Mouse (Mus musculus) heart, embryonic 11.5 days (tissue): ENCODE data around the gene Fam83g. TPM values are rescaled to one million over a fixed set of nuclear protein-coding genes. Genes with fewer than 3 reads are reported as not detected.

ENCODE experiments used
- ATAC-seq: fragments of 200-750 bp; cut with Nextera tagmentation; replicated peaks from 2 replicates; pipeline ENCODE4 v1.8.0; 2017; ENCODE audit warnings: moderate library complexity; ENCODE audit not compliant: insufficient number of reproducible peaks, low FRiP score, low TSS enrichment
- H3K27ac ChIP-seq: fragments of 300-500 bp; sonication (generic); 2 replicates; pipeline ENCODE4 v1.5.1; 2014; ENCODE audit warnings: mild to moderate bottlenecking, low read depth, low read length
- H3K27me3 ChIP-seq: fragments of 300-500 bp; sonication (generic); 2 replicates; pipeline ENCODE4 v1.6.1; 2014; ENCODE audit warnings: mild to moderate bottlenecking, low read length, mixed read lengths; ENCODE audit not compliant: control insufficient read depth, insufficient read depth
- H3K36me3 ChIP-seq: fragments of 300-500 bp; sonication (generic); 2 replicates; pipeline ENCODE4 v1.6.1; 2014; ENCODE audit warnings: mild to moderate bottlenecking, low read length, moderate library complexity, mixed read lengths; ENCODE audit not compliant: control insufficient read depth, insufficient read depth
- H3K4me1 ChIP-seq: fragments of 300-500 bp; sonication (generic); 2 replicates; pipeline ENCODE4 v1.6.1; 2014; ENCODE audit warnings: low read length; ENCODE audit not compliant: control insufficient read depth, insufficient read depth
- H3K4me2 ChIP-seq: fragments of 300-500 bp; sonication (generic); 2 replicates; pipeline ENCODE4 v1.6.1; 2014; ENCODE audit warnings: mild to moderate bottlenecking, moderate library complexity
- H3K4me3 ChIP-seq: fragments of 300-500 bp; sonication (generic); 2 replicates; pipeline ENCODE4 v1.5.1; 2014; ENCODE audit warnings: low read depth, low read length
- H3K9ac ChIP-seq: fragments of 300-500 bp; sonication (generic); 2 replicates; pipeline ENCODE4 v1.6.1; 2014; ENCODE audit warnings: mild to moderate bottlenecking, low read depth, low read length, moderate library complexity
- H3K9me3 ChIP-seq: fragments of 300-500 bp; sonication (generic); replicated peaks from 2 replicates; pipeline ENCODE4 v1.6.1; 2016; ENCODE audit warnings: low read length; ENCODE audit not compliant: control insufficient read depth
- whole genome bisulfite sequencing: fragments of 180-500 bp; shearing (Covaris S2); extraction: QIAGEN DNeasy Blood & Tissue Kit; methylation state at CpG from one replicate; pipeline ENCODE4 v1.1.7; 2014; ENCODE audit not compliant: insufficient replicate concordance; 5-methylcytosine and 5-hydroxymethylcytosine counted together
- polyA plus RNA-seq: library from polyadenylated mRNA; unstranded; fragments of >200 nt; fragmentation: Nextera tagmentation; extraction: Ambion mirVana; gene quantifications from 2 replicates; pipeline ENCODE4 v1.2.1, GENCODE M21; 2014

Gene Fam83g
- polyA plus RNA-seq, 1 experiment from 2014 or later, result 1.6 TPM

DNA sequence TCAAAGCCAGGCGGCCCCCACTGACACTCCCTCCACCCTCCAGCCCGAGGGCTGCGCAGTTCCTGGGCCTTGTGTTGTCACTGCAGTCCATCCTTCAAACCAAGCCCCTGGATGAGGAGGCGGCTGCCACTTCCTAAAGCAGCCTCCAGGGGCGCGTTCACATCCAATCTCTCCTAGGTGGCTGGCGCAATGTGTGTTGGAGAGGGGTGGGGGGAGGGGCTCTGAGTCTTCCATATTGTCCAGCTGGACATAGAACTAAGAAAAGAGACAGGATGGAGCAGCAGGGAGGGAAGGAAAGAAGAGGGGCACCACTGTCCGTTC, 9.1 kb upstream of the Fam83g start:
- no peaks in the 10 kb centered on the region for H3K36me3 ChIP-seq
- no peak for ATAC-seq
- peaks cover 8% of the 10 kb centered on the region; the same call in 1 of the 2 replicates for H3K4me1 ChIP-seq
- peaks cover 6% of the 10 kb centered on the region; the same call in 1 of the 2 replicates for H3K27me3 ChIP-seq
- no peak overlapping the region for H3K27ac ChIP-seq
- H3K4me2 ChIP-seq, result 0 out of 2 replicates have a peak overlapping the region, but pooled peaks have one; percentile 8
- H3K9ac ChIP-seq, result no peak overlapping the region
- H3K4me3 ChIP-seq, result no peak overlapping the region
- H3K9me3 ChIP-seq, result no peaks in the 10 kb centered on the region
- 8% methylated on average over 8 of the region's 8 CpGs for WGBS

DNA sequence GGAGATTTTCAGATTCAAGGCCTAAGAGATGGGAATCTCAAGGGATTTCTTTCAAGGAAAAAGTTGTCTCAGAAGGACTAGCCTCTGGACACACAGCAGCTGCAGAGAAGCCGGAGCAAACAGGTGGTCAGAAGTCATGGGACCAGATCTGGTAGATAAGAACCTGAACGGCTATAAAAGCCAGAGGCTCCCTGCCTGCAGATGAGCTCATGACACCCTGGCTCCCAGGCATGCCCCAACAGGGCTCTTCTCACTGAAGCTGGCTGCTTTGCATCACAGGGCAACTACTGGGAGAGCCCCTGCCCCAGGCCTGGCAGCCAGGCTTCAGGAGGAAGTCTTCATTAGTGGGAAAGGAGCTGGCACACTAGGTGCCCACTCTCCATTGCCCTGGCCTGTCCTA, 8.6 kb upstream of the Fam83g start:
- WGBS, result 36% methylated on average over 2 of the region's 2 CpGs
- peaks cover 6% of the 10 kb centered on the region; the same call in 1 of the 2 replicates for H3K27me3 ChIP-seq
- no peak overlapping the region for H3K27ac ChIP-seq
- no peaks in the 10 kb centered on the region for H3K9me3 ChIP-seq
- H3K9ac ChIP-seq, result no peak overlapping the region
- peaks cover 8% of the 10 kb centered on the region; the same call in 1 of the 2 replicates for H3K4me1 ChIP-seq
- ATAC-seq, result no peak
- no peak overlapping the region for H3K4me2 ChIP-seq
- H3K36me3 ChIP-seq, result no peaks in the 10 kb centered on the region
- no peak overlapping the region for H3K4me3 ChIP-seq

GRCm38 (mm10) chr11:61676216-61676854, 7.6 kb upstream of the Fam83g start:
- Histone ChIP-seq H3K9me3 (no peaks in the 10 kb centered on the region), H3K4me3 (no peak overlapping the region), H3K27ac (no peak overlapping the region), H3K27me3 (peaks cover 6% of the 10 kb centered on the region; the same call in 1 of the 2 replicates), H3K9ac (no peak overlapping the region), H3K4me1 (peaks cover 8% of the 10 kb centered on the region; the same call in 1 of the 2 replicates), H3K36me3 (no peaks in the 10 kb centered on the region), H3K4me2 (no peak overlapping the region)
- no peak for ATAC-seq
- 72% methylated on average over 7 of the region's 7 CpGs for WGBS

GRCm38 (mm10) chr11:61677709-61678108, 6.2 kb upstream of the Fam83g start:
- Histone ChIP-seq H3K27me3 (peaks cover 7% of the 10 kb centered on the region; the same call in 1 of the 2 replicates), H3K36me3 (no peaks in the 10 kb centered on the region), H3K4me3 (no peak overlapping the region), H3K4me1 (peaks cover 8% of the 10 kb centered on the region; the same call in 1 of the 2 replicates), H3K9ac (no peak overlapping the region), H3K9me3 (no peaks in the 10 kb centered on the region), H3K27ac (no peak overlapping the region), H3K4me2 (no peak overlapping the region)
- no peak for ATAC-seq
- WGBS, result 76% methylated on average over 4 of the region's 4 CpGs

- no peak for ATAC-seq
- no peaks in the 10 kb centered on the region for H3K9me3 ChIP-seq
- WGBS, result 64% methylated on average over 4 of the region's 4 CpGs
- no peaks in the 10 kb centered on the region for H3K36me3 ChIP-seq
- H3K27ac ChIP-seq, result no peak overlapping the region
- no peak overlapping the region for H3K4me3 ChIP-seq
- H3K9ac ChIP-seq, result no peak overlapping the region
- H3K27me3 ChIP-seq, result peaks cover 17% of the 10 kb centered on the region
- peaks cover 16% of the 10 kb centered on the region for H3K4me1 ChIP-seq
- H3K4me2 ChIP-seq, result no peak overlapping the region
Observed at GRCm38 (mm10) chr11:61679091-61679866, 4.6 kb upstream of the Fam83g start.

DNA sequence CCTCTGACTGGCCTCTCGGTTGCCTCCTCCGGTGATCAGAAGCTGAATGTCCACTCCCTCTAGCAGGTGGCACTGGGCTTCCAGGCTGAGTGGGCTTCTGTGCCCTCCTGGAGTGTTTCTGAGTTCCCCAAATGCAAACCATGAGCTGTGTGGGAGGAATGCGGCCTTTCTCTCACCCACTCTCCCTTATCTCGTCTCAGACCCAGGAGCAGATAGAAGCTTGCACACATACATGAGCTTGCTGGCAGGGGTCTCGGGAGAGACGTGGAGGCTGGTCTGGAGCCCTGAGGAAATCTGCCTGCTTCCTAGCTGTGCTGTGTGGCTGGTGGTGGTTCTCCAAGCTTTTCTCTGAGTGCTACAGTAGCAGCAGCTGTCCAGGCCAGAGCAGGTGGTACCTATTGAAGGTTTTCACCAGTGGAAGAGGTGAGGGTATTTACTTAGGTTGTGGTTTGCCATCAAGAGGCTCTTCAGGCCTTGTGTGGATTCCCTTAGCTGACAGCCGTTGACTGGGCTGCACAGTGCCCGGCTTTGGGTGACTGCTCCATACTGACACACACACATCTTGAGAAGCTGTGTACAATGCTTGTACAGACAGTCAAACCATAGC, 1.3 kb downstream of the Fam83g start:
- 39% methylated on average over 8 of the region's 8 CpGs for whole genome bisulfite sequencing
- Histone ChIP-seq H3K27me3 (peaks cover 18% of the 10 kb centered on the region), H3K27ac (no peak overlapping the region; the same call in 1 of the 2 replicates), H3K36me3 (no peaks in the 10 kb centered on the region), H3K9ac (peak overlapping the region; percentile 64), H3K9me3 (no peaks in the 10 kb centered on the region), H3K4me2 (peak overlapping the region; percentile 84), H3K4me3 (peak overlapping the region; percentile 52), H3K4me1 (peaks cover 54% of the 10 kb centered on the region)
- no peak for ATAC-seq

- Histone ChIP-seq H3K27me3 (peaks cover 18% of the 10 kb centered on the region), H3K36me3 (no peaks in the 10 kb centered on the region), H3K4me3 (no peak overlapping the region), H3K27ac (no peak overlapping the region; the same call in 1 of the 2 replicates), H3K9ac (no peak overlapping the region), H3K4me2 (peak overlapping the region; percentile 84), H3K9me3 (no peaks in the 10 kb centered on the region), H3K4me1 (peaks cover 54% of the 10 kb centered on the region)
- ATAC-seq, result 0 out of 2 replicates have a peak, but pooled peaks have one; percentile 14
- WGBS, result 14% methylated on average over 2 of the region's 2 CpGs
Observed at GRCm38 (mm10) chr11:61686141-61686540, 2.2 kb downstream of the Fam83g start.

DNA sequence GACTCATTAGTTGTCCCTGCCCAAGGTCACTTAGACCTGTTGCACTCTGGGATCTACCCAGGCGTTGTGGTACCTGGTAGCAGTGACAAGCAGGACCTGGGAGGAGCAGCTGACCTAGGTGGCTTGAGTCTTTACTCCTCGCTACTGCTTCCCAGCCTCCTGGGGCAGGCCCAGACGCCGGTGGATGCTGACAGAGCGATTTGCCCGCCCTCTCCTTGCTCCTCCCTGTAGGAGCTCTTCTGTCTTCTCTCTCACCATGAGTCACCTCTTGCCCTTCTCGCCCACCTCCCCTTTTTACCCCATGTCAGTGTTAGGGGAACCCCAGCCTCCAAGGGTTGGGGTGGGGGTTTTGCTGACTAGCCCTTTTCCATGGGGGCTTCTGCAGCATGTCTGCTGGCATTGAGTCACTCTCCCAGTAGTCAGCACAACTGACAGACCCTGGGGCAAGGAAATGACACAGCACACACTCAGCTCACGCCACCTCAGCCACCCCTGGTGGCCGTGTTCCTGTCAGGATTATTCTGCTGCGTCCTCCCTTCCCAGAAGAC, 3.1 kb downstream of the Fam83g start:
- ATAC-seq, result no peak
- Histone ChIP-seq H3K9me3 (no peaks in the 10 kb centered on the region), H3K9ac (no peak overlapping the region), H3K36me3 (no peaks in the 10 kb centered on the region), H3K27me3 (peaks cover 18% of the 10 kb centered on the region), H3K27ac (0 out of 2 replicates have a peak overlapping the region, but pooled peaks have one; percentile 25), H3K4me3 (no peak overlapping the region), H3K4me2 (peak overlapping the region; percentile 24), H3K4me1 (peaks cover 57% of the 10 kb centered on the region)
- 38% methylated on average over 10 of the region's 10 CpGs for WGBS
